Mouse (Mus musculus): ENCODE data around the gene Lsm4. TPM values are rescaled to one million over a fixed set of nuclear protein-coding genes. Genes with fewer than 3 reads are reported as not detected.

Lsm4 gene
- 10 to 100 TPM; 74.3 to 84.4 TPM for total RNA-seq (2021)
- long read RNA-seq, experiment 1, transcript Lsm4-201 (5 exons, 925 nt): major isoform, 177 of 202 reads
- long read RNA-seq, experiment 1, partial matches to known transcripts: 16 of 202 reads
- long read RNA-seq, experiment 1, other reads (novel, unspliced or antisense): 9 of 202 reads
- long read RNA-seq, experiment 2, transcript Lsm4-201 (5 exons, 925 nt): major isoform, 80 of 86 reads
- long read RNA-seq, experiment 2, partial matches to known transcripts: 5 of 86 reads
- long read RNA-seq, experiment 2, other reads (novel, unspliced or antisense): 1 of 86 reads

GRCm38 (mm10) chr8:70673079-70673856, at the start of gene Lsm4:
Lsm4 (plus strand) TSS chr8:70673248.
- peak; percentile 96 for DNase-seq

DNA sequence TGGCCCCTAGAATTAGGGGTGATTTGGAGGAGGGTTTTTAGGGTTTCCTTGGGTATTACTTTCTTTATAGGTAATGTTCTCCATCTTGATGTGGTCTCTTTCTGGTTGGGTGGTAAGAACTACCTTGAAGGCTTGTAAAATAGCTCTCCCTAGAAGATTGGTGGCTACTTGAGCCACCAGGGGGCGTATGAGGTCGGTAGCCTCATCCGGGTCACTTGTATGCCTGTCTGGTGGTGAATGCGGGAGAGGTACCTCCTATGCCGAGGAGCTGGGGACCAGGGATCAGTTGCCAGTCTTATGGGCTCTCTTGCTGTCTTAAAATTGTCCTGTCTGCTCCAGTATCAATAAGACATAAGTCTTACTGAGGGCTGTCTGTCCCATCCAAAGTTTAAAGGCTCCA, 47.9 kb upstream of the Lsm4 start:
- peak; percentile 62 to 81 for DNase-seq

GRCm38 (mm10) chr8:70627041-70627440, 46.0 kb upstream of the Lsm4 start:
- DNase-seq: no peak

- no peak for DNase-seq
Measured at GRCm38 (mm10) chr8:70628986-70629490, 44.0 kb upstream of the Lsm4 start.

DNA sequence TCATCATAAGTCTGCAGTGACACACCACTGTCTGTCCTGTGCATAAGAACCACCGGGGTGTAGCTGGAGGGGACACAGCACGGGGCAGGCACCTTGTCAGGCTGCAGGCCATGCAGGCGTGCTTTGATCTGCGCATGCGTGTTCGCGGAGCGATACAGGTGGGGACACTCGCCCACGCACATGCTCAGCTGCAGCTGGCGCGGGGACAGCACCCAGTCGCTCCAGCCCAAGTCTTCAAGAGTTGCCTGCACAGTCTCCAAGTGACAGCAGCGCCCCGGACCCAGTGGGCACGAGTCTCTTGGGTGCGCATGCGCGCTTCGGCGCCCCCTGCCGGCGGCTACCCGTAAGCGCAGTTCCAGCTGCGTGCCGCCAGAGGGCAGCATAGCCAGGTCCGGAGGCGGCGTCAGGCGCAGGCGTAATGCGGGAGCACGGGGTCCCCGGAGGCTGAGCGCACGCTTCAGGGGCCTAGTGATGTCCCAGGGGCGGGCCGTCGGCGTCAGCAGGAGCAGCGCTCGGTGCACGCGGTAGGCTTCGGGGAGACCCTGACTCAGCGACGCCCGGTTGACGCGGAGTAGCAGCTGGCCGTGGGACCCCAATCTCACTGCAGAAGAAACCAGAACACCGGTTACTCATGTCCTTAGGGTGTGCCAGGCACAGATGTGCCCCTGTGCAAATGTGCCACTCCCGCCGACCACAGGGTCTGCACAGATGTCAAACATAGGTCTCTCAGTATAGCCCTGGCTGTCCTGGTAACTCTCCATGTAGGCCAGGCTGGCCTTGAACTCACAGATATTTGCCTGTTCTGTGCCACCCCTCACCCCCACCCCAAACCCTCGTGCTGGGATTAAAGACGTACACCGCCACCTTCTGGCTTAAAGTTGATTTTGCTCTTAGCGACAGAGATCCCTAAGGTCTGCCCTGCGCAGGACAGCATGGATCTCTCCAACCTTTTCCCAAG, 43.2 kb upstream of the Lsm4 start:
- peak; percentile 87 to 91 for DNase-seq

GRCm38 (mm10) chr8:70630532-70631381, 42.3 kb upstream of the Lsm4 start:
- DNase-seq: peak; percentile 85 to 89

- peak; percentile 60 to 65 for DNase-seq
Measured at GRCm38 (mm10) chr8:70631436-70631835, 41.6 kb upstream of the Lsm4 start.

DNA sequence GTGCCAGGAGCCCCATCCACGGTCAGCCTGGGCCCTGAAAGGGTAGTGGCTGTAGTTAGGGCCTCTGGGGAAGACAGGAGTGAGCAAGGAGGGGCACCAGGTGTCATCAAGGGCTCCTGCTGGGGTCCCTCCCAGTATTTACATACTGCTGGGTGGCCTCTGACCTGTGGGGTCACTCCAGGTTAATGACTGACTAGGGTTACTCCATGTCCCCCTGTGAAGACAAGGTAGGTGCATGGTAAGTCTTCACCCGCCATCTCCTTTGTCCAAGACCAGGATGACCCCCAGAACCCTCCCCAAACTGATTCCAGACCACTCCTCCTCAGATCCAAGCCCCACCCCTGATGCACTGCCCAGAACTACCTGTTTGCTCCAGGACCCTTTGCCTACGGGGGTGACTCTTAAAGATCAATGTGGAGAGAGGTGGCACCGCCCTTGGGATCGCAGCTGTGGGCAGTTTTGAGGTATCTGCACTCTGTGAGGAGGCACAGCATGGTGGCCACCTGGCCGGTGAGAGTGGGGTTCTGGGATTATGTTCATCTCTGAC, 40.6 kb upstream of the Lsm4 start, which contains the start of gene Gdf15:
TSS of gene Gdf15 (minus strand) at position 111 of the 547 bp plus-strand sequence.
- no peak for DNase-seq

DNA sequence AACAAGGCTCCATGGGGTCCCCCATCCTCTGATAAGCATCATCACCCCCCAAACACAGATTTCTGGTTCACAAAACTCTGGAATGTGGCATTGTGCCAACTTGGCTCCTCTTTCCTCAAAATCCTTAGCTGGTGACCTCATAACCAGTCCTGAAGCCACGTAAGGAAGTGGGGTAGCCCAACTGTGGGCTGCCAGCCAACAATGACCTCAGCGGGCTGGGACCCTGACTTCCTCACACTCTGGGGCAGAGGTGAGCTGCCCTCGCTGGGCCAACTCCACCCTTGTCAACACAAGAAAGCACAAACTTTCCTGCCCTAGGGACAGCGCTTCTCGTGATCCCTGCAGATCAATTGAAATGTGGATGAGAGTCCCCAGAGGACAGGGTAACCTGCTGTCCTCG, 39.0 kb upstream of the Lsm4 start:
- DNase-seq: peak; percentile 72 to 81

- no peak for DNase-seq
Measured at GRCm38 (mm10) chr8:70635527-70635926, 37.5 kb upstream of the Lsm4 start.

GRCm38 (mm10) chr8:70636838-70637237, 36.2 kb upstream of the Lsm4 start:
- DNase-seq: no peak

GRCm38 (mm10) chr8:70638752-70639151, 34.3 kb upstream of the Lsm4 start:
- DNase-seq: no peak

DNA sequence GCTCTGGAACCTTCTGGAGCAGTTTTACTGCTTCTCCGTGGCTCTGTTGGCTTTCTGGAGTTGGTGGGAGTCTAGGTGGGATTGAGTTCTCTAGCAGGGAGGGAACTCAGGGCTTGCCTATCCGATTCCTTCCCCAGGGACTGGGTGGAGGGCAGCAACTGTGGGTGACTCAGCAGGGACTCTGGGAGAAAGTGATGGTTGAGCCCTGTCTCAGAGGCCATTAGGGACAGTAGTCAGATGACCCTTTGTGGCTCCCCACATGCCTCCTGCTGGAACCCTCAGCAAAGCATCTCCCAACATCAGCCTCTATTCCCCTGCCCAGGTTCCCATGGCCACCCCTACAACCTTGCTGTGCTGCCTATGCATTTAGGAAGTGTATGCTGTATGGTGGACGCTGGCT, 30.0 kb upstream of the Lsm4 start:
- DNase-seq: no peak

- DNase-seq: no peak
Measured at GRCm38 (mm10) chr8:70644065-70644464, 29.0 kb upstream of the Lsm4 start.

DNA sequence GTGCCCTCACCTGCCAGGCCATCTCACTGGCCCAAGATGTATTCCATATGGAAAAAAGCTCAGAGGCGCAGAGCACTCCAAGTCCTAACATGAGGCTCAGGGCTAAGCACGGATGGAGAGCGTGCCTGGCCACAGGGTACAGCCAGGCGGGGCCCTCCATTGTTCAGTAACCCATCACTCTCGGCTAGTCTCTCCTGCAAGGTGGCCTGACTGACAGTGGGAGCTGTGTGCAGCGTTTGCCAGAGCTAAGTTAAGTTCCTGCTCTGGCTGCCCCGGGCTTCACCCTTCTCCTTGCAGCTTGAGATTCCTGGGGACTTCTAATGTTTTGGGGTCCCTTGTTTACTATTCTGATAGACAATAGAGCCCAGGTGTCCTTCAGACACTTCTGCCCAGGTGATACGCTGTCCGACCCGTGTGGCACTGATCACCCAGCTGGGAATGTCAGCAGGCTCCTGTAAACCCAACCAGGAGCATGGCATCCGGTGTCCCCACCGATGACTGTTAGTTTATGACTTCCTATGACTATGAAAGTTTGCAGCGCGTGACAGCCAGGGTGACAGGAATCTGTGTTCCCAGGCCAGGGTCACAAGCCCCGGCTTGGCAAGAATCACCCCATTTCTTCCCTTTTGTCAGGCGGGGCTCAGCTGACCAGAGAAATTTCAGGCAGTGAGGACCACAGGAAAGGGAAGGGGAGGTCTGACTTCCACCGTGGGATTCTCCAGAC, 27.4 kb upstream of the Lsm4 start:
- peak; percentile 75 to 80 for DNase-seq

- no peak for DNase-seq
Measured at GRCm38 (mm10) chr8:70646369-70646768, 26.7 kb upstream of the Lsm4 start.

- DNase-seq: peak; percentile 68 to 80
Measured at GRCm38 (mm10) chr8:70646775-70647174, 26.3 kb upstream of the Lsm4 start.

GRCm38 (mm10) chr8:70647343-70648163, 25.5 kb upstream of the Lsm4 start:
- peak; percentile 43 to 53 for DNase-seq

- peak in 1 of 2 experiments; percentile 38 for DNase-seq
Measured at GRCm38 (mm10) chr8:70648164-70648442, 24.9 kb upstream of the Lsm4 start.

Measured in adrenal gland, postnatal 36 days (tissue).